Mouse (Mus musculus) embryo, embryonic 9.5 days (tissue): ENCODE results near the gene Olfr1389.
"Not testable (repeated sequence)": the region's sequence is repeated elsewhere in the genome, so short reads cannot be mapped to it uniquely, and the experiment has no call there.

Experiments
- DNase-seq: peaks from one replicate; pipeline ENCODE4 v3.0.0-alpha.2; 2017; ENCODE audit errors: extremely low spot score

The Olfr1389 gene

DNA sequence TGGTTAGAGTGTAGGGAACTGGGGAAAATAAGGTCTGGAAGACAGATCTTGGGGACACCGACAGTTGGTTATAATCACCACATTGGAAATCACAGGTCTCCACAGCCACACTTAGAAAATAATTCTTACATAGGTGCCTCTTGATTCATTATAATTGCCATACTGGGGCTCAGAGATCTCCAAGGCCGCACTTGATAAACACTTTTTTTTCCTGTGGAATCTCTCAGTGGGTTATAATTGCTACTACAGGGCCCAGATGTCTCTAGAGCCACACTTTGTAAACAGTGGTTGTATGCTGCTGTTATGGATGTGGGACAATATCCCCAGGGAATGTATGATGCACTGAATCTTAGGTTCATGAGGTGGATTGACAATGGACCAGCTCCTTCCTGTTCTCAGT is at the start of gene Olfr1389:
Olfr1389 (plus strand) TSS at position 301 of the 400 bp plus-strand sequence.
- DNase-seq, result no peak

DNA sequence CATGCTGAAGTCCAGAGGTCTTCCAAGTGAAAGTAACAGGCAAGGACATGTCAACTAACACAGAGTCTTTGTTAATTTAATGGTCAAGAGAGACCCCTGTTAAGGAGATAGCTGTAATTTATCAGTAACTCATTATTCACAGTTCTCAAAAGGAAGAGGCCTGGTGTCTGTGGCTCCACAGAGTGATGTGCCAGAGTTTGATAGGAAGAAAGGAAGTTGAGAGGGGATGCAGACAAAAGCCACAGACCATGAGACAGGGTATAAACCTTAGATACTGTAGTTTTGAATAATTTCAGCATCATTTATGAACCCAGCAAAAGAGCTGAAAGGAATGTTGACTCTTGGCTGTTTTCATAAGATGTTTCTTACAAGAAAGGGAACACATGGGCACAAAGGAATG is 39.7 kb upstream of the Olfr1389 start:
- no peak for DNase-seq

DNA sequence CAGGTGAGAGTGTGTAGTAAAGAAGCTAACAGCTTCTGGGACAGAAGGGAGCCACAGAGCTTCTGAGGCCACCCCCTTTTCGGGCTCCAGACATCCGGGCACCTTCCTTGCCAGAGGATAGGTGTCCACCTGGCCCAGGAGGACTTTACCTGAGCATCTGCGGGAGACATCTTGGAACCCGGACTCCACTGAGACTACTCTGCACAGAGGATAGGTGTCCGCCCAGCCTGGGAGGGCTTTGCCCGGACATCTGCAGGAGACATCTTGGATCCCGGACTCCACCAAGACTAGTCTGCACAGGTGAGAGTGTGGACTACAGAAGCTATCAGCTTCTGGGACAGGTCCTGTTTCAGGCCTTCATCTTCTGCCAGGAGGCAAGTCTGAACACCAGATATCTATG is 36.7 kb upstream of the Olfr1389 start:
- DNase-seq, result not testable (repeated sequence)

DNA sequence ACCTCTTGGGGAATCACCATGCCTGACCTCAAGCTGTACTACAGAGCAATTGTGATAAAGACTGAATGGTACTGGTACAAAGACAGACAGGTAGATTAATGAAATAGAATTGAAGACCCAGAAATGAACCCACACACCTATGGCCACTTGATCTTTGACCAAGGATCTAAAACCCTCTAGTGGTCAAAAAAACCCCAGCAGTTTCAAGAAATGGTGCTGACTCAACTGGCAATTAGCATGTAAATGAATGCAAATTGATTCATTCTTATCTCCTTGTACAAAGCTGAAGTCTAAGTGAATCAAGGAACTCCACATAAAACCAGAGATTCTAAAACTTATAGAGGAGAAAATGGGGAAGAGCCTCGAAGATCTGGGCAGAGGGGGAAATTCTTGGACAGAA is 30.2 kb upstream of the Olfr1389 start:
- not testable (repeated sequence) for DNase-seq

DNA sequence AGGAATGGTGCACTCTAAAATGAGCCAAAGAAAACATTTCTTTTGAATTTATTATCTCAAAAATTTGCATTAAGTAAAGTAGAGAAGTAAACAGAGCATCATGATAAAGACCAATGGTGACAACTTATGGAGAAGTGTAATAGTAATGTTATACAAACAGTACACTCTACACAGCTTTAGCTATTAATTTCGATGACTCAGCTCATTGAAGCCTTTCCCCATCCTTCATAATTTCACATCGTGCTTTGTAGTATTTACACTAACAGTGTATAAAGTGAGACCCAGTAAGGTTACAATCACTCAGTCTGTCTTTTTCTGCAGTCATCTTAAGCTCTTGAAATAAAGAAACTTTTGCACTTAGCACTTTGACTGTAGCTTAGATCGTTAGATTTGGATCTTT is 16.1 kb upstream of the Olfr1389 start:
- no peak for DNase-seq

DNA sequence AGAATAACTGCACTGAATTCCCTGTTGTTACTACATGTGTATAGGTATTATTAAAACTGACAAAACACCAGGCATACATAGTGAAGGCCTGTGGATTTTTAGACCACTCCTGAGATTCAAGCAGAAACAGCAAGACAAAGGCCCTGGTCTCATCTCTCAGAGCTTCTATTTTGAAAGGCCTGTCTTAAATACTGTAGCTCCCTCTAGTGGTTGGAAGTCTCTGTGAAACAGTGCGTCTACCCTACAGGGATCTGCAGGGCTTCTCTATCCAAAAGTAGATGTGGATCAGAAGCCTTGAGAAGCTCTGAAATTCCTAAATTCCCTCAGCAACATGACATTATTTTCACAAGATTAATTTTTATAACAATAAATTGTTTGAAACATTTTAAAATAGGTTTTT is 12.3 kb upstream of the Olfr1389 start:
- peak; percentile 2 for DNase-seq

DNA sequence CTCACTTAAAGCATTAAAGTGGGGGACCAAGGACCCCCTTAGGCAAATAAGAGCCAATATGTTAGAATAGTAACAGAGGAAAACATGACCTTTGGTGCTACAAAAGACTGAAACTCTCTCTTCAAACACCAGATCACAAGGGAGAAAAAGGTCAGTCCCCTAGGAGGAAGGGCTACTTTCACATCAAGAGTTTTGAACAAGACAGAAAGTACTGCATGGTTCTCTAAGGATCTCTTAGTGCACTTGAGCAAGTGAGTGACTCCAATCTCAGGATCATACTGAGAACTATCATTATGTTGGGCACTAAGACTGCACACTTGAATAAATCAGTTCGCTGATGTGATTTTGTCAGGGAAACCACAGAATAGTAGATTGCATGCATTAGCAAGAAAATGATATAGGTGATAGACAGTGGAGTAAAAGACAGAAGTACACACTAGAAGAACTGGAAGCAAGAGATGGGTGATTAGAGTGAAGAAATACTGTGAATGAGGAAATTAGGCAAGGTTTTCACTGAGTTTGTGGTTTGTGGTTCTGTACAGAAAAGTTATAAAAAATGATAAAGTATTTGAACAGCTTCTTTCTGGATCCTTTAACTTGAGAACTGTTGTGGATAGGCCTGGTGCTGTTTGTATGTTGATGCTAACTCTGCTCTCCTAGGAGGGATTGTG is 2.5 kb downstream of the Olfr1389 start:
- DNase-seq, result no peak

DNA sequence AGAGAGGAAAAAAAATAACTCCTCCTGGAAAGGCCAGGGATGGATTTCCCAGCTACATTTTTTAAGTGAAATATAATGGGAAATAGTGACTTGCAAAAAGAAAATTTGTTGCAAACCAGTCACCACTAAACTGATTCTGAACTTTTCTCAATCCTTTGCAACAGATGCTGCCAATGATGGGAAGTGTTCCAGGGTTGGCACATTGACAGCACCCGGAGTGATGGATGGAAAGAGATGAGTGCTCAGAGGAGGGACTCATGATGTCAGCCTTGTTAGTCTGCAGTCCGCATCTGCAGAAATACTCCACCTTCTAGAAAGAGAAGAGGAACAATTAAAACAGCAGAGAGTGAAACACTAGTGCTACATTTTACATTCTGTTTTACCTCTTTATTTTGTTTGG is 6.8 kb downstream of the Olfr1389 start:
- no peak for DNase-seq

DNA sequence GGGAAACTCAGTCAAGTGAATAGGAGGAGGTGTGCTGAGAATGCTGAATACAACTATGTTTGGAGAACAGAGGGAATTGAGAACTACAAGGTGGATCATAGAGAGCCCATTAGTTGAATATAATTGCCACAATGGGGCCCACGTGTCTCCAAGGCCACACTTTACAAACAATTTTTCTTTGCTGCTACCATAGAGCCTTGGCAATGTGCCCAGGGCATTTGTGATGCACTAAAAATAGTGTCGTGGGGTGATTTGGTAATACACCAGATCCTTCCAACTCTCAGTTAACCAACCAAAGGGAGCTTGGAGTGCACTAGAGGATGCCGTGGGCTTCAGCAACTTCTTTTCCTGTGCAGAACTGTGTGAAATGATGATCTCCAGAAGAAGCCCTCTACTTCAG is 13.5 kb downstream of the Olfr1389 start, which contains the start of gene Olfr1388:
Olfr1388 (plus strand) TSS at position 214 of the 400 bp plus-strand sequence.
- DNase-seq, result no peak

DNA sequence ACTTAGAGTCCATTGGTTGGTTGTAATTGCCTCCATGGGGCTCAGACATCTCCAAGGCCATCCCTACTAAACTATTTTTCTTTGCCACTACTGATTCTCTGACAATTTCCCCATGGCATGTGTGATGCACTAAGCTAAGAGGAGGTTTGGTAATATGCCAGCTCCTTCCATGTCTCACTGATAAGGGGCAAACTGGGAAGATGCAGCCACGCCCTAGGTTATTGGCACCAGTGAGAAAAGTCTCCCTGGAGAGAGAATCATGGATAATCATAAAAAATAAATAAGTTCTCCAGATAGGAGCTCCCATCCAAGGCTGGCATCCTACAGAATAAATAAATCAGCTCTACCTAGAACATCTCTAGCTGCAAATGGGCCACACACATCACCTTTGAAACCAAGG is 32.2 kb downstream of the Olfr1389 start, which contains the start of gene Olfr1387:
Olfr1387 (plus strand) TSS at position 301 of the 400 bp plus-strand sequence.
- DNase-seq, result no peak

DNA sequence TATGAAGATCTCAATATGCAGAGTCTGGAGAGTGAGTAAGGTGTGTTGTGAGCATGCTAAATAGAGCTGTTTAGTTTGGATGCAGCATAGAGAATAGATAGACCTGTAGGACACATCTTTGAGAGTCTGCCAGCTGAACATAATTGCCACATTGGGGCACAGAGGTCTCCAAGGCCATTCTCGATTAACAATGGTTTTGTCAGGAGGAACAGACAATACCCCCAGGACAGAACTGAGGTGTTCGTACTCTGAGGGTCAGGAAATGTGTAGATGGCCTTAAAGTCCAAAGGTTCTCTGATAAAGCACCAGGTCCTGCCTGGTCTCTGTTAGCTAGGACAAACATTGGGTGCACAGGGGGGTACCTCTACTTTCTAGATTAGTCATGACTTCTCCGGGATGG is 41.9 kb downstream of the Olfr1389 start, which contains the start of gene Olfr1386:
Olfr1386 (plus strand) TSS at position 301 of the 400 bp plus-strand sequence.
- DNase-seq, result not testable (repeated sequence)
